Mouse (Mus musculus) CH12.LX (cell line): ENCODE data around the gene Cilp2. TPM values are rescaled to one million over a fixed set of nuclear protein-coding genes. Genes with fewer than 3 reads are reported as not detected.

Experiments used
- DNase-seq: peaks from one replicate; pipeline ENCODE4 v3.0.0-alpha.2; 2013; ENCODE audit errors: extremely low read depth
- H3K27ac ChIP-seq: 2 replicates; pipeline ENCODE4 v1.5.1; 2012; ENCODE audit warnings: low read depth, mild to moderate bottlenecking, control low read depth, moderate library complexity; ENCODE audit not compliant: insufficient read depth
- H3K27me3 ChIP-seq: replicated peaks from 2 replicates; pipeline ENCODE3; 2012; ENCODE audit warnings: inconsistent platforms
- H3K36me3 ChIP-seq, 2 experiments: replicated peaks in 1 of 2; 2 replicates each; pipeline versions ENCODE3 to v1.6.1; 2012; ENCODE audit warnings: inconsistent platforms in 1 of 2, low read length in 1 of 2, mild to moderate bottlenecking in 1 of 2, mixed read lengths in 1 of 2, moderate library complexity in 1 of 2; ENCODE audit not compliant: control insufficient read depth in 1 of 2, insufficient read depth in 1 of 2
- H3K4me1 ChIP-seq, 2 experiments: 2 replicates each; pipeline ENCODE4 v1.6.1; 2012; ENCODE audit warnings: inconsistent platforms in 1 of 2, moderate library complexity in 1 of 2; ENCODE audit not compliant: insufficient read depth in 2 of 2, control insufficient read depth in 1 of 2
- H3K4me2 ChIP-seq: 2 replicates; pipeline ENCODE4 v1.6.1; 2012; ENCODE audit warnings: low read depth, mild to moderate bottlenecking, control low read depth; ENCODE audit not compliant: poor library complexity, insufficient read depth, severe bottlenecking
- H3K4me3 ChIP-seq, 3 experiments: fragments of 150-350 bp in 1 of 3; sonication (generic) in 1 of 3; replicated peaks in 1 of 3; 2 replicates each; pipeline versions ENCODE3 to v1.5.1; 2011 to 2012; ENCODE audit warnings: low read depth in 2 of 3, low read length in 2 of 3, mild to moderate bottlenecking in 2 of 3, moderate library complexity in 2 of 3, control low read depth in 1 of 3, improper control_type of control experiment in 1 of 3, inconsistent platforms in 1 of 3, mixed read lengths in 1 of 3; ENCODE audit not compliant: poor library complexity in 1 of 3
- H3K79me2 ChIP-seq: replicated peaks from 2 replicates; pipeline ENCODE4 v1.6.1; 2012; ENCODE audit warnings: mild to moderate bottlenecking, moderate library complexity; ENCODE audit not compliant: control insufficient read depth, poor library complexity, insufficient read depth, severe bottlenecking; ENCODE audit errors: extremely low read depth
- H3K9ac ChIP-seq: 2 replicates; pipeline ENCODE4 v1.6.1; 2012; ENCODE audit warnings: low read depth, mild to moderate bottlenecking, control low read depth, moderate library complexity; ENCODE audit not compliant: insufficient read depth
- H3K9me3 ChIP-seq: replicated peaks from 2 replicates; pipeline ENCODE3; 2012; ENCODE audit warnings: low read length, inconsistent platforms, mixed read lengths
- CHD1 ChIP-seq: IDR thresholded peaks from 2 replicates; pipeline ENCODE4 v1.6.1; 2012; ENCODE audit warnings: low read depth, low read length, improper control_type of control experiment, inconsistent platforms
- CTCF ChIP-seq, 2 experiments: IDR thresholded peaks in 1 of 2; conservative IDR thresholded peaks in 1 of 2; 2 replicates each; pipeline ENCODE4 v1.5.1; 2011 to 2012; ENCODE audit warnings: low read depth in 2 of 2, low read length in 2 of 2, improper control_type of control experiment in 1 of 2, inconsistent platforms in 1 of 2, mild to moderate bottlenecking in 1 of 2, moderate library complexity in 1 of 2
- E2F4 ChIP-seq: IDR thresholded peaks from 2 replicates; pipeline ENCODE4 v1.6.1; 2011; ENCODE audit warnings: low read depth, low read length, improper control_type of control experiment; ENCODE audit not compliant: insufficient replicate concordance
- HCFC1 ChIP-seq: IDR thresholded peaks from 2 replicates; pipeline ENCODE4 v1.6.1; 2012; ENCODE audit warnings: low read depth, mild to moderate bottlenecking, inconsistent platforms, low read length, improper control_type of control experiment
- IRF4 ChIP-seq: IDR thresholded peaks from 2 replicates; pipeline ENCODE4 v1.6.1; 2014; ENCODE audit warnings: low read depth, mild to moderate bottlenecking, inconsistent platforms, low read length, improper control_type of control experiment
- MAZ ChIP-seq: IDR thresholded peaks from 2 replicates; pipeline ENCODE4 v1.6.1; 2012; ENCODE audit warnings: low read depth, mild to moderate bottlenecking, inconsistent platforms, low read length, improper control_type of control experiment, moderate library complexity
- MXI1 ChIP-seq: IDR thresholded peaks from 2 replicates; pipeline ENCODE4 v1.6.1; 2011; ENCODE audit warnings: mild to moderate bottlenecking, low read depth, low read length, improper control_type of control experiment
- POLR2A ChIP-seq: IDR thresholded peaks from 2 replicates; pipeline ENCODE4 v1.6.1; 2011; ENCODE audit warnings: low read depth, mild to moderate bottlenecking, improper control_type of control experiment, low read length
- RAD21 ChIP-seq: IDR thresholded peaks from 2 replicates; pipeline ENCODE4 v1.6.1; 2011; ENCODE audit warnings: low read depth, mild to moderate bottlenecking, low read length, improper control_type of control experiment, moderate library complexity
- RCOR1 ChIP-seq: conservative IDR thresholded peaks from 2 replicates; pipeline ENCODE4 v1.6.1; 2012; ENCODE audit warnings: low read depth, mild to moderate bottlenecking, inconsistent platforms, low read length, improper control_type of control experiment
- SMC3 ChIP-seq: IDR thresholded peaks from 2 replicates; pipeline ENCODE4 v1.6.1; 2011; ENCODE audit warnings: low read depth, low read length, improper control_type of control experiment
- ZKSCAN1 ChIP-seq: IDR thresholded peaks from 2 replicates; pipeline ENCODE4 v1.6.1; 2012; ENCODE audit warnings: low read depth, inconsistent platforms, low read length, improper control_type of control experiment, borderline replicate concordance
- dilution Hi-C: fragments of 300-500 bp; cut with MboI; formaldehyde crosslinking; loops from 2 replicates; pipeline ENCODE4 v1.14.3; 2020; ENCODE audit warnings: low sequenced_read_pairs; ENCODE audit not compliant: extremely low pct_unique_long_range_greater_than_20kb, extremely low pct_ligation_motif_present
- in situ Hi-C: fragments of 300-500 bp; cut with MboI; formaldehyde crosslinking; loops from 3 replicates; pipeline ENCODE4 v1.14.3; 2019; ENCODE audit warnings: low sequenced_read_pairs, low pct_ligation_motif_present, low pct_unique_long_range_greater_than_20kb, mixed read lengths
- polyA plus RNA-seq: library from polyadenylated mRNA; unstranded; fragments of >175 nt; gene quantifications from 2 replicates; pipeline ENCODE4 v1.2.1, GENCODE M21; 2012; ENCODE audit warnings: low read depth; ENCODE audit not compliant: insufficient read length
- total RNA-seq, 2 experiments: library from RNA; depleted of rRNA; stranded (reverse); fragments of 300-350 nt in 1 of 2; fragments of >200 nt in 1 of 2; gene quantifications; 2 replicates each; pipeline ENCODE4 v1.2.3; 2012 to 2014

Cilp2 gene
- total and polyA plus RNA-seq, 3 experiments = 0.04 to 0.08 TPM; not detected in 1

DNA sequence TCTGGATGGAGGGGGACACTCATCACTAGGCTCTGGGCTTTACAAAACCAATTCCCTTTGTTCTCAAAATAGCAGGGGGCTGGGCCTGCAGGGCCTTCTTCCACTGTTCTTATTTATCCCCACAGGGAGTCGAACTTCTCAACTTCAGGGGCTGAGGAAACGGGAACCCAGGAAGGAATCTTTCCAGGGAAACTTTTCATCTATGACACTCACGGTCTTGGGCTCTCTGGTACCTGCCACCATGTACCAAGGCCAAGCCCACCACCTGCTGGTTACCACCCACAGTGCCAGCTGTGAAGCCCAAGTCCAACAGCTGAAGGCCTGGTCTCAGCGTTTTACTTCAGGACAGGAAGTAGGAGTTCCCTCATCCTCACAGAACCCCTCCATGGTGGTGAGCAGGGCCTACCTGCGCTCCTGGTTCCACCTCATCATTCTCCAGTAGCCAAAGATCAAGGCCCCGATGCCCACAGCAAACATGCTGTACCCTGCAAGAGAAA is 7.4 kb upstream of the Cilp2 start:
- no peak for DNase-seq
- dilution Hi-C loops = no loop called here
- H3K36me3 ChIP-seq = peaks cover 43 to 93% of the 10 kb centered on the region in 2 experiments
- no peaks in the 10 kb centered on the region for H3K9me3 ChIP-seq
- H3K27ac ChIP-seq = no peak overlapping the region
- no peak for TF ChIP-seq MAZ
- no peaks in the 10 kb centered on the region for H3K27me3 ChIP-seq
- H3K79me2 ChIP-seq = peaks cover 37% of the 10 kb centered on the region
- in situ Hi-C loops = no loop called here
- no peak overlapping the region for H3K9ac ChIP-seq
- peaks cover 16 to 45% of the 10 kb centered on the region in 2 experiments for H3K4me1 ChIP-seq
- no peak overlapping the region for H3K4me2 ChIP-seq
- H3K4me3 ChIP-seq = no peak overlapping the region

DNA sequence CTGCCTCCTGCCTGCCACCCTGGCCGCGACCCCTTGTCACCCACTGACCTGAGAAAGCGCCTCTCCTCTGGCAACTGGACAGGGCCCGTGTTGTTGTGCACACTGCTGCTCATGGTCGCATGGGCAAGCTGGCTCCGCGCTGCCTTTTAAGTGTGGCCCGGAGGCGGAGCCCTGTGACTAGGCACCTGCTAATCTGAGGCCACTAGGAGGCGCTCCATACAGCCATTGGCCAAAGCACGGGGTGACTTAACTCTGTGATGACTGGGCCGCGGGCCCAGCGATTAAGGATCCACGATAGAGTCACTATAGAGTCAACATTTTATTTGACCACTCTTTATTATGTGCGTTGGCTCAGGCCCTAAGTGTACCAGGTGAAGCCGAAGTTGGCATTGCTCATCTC is 6.4 kb upstream of the Cilp2 start:
- dilution Hi-C loops (no loop called here), in situ Hi-C loops (no loop called here)
- Histone ChIP-seq H3K36me3 (peaks cover 45 to 97% of the 10 kb centered on the region in 2 experiments), H3K79me2 (peaks cover 32% of the 10 kb centered on the region), H3K4me1 (peaks cover 21 to 38% of the 10 kb centered on the region in 2 experiments), H3K9me3 (no peaks in the 10 kb centered on the region), H3K9ac (no peak overlapping the region), H3K4me3 (no peak overlapping the region), H3K4me2 (no peak overlapping the region), H3K27ac (no peak overlapping the region), H3K27me3 (no peaks in the 10 kb centered on the region)
- peak; percentile 76 for DNase-seq
- TF ChIP-seq POLR2A (0 out of 2 replicates have a peak, but pooled peaks have one; percentile 4), ZKSCAN1 (no peak), RCOR1 (no peak), RAD21 (peak; percentile 32), MXI1 (no peak), HCFC1 (no peak), IRF4 (no peak), CTCF (conservative IDR thresholded peaks at IDR 0.05 in 1 of 2, IDR thresholded peaks at IDR 0.05 in 1 of 2; ENCODE audit: low read depth in 2 of 2, low read length in 2 of 2) (peak; percentile 48 to 66), SMC3 (peak; percentile 37), E2F4 (no peak), CHD1 (no peak)
- TF ChIP-seq, all 38 proteins: peak for 4

GRCm38 (mm10) chr8:69890813-69891241 is 3.3 kb upstream of the Cilp2 start:
- Histone ChIP-seq H3K4me1 (peaks cover 11 to 18% of the 10 kb centered on the region in 2 experiments), H3K27me3 (no peaks in the 10 kb centered on the region)
- DNase-seq = no peak

More at GRCm38 (mm10) chr8:69890813-69891241, 3.3 kb upstream of the Cilp2 start:
- TF ChIP-seq CTCF (conservative IDR thresholded peaks at IDR 0.05 in 1 of 2, IDR thresholded peaks at IDR 0.05 in 1 of 2; ENCODE audit: low read depth in 2 of 2, low read length in 2 of 2) (peak in 1 of 2 experiments; percentile 47; a peak in 2 of 4 replicates), MXI1 (no peak), SMC3 (peak; percentile 28; the same call in 1 of the 2 replicates)
- Histone ChIP-seq H3K36me3 (peaks cover 35 to 84% of the 10 kb centered on the region in 2 experiments), H3K79me2 (peaks cover 5% of the 10 kb centered on the region), H3K27ac (no peak overlapping the region), H3K4me3 (no peak overlapping the region), H3K9ac (no peak overlapping the region), H3K9me3 (no peaks in the 10 kb centered on the region), H3K4me2 (no peak overlapping the region)
- in situ Hi-C loops (no loop called here), dilution Hi-C loops (no loop called here)
